Mouse (Mus musculus) hindbrain, embryonic 12.5 days (tissue): ENCODE measurements around the gene Elmod1. TPM values are rescaled to one million over a fixed set of nuclear protein-coding genes. Genes with fewer than 3 reads are reported as not detected.

Experiments
- ATAC-seq: fragments of 200-750 bp; cut with Nextera tagmentation; 2 replicates; pipeline ENCODE4 v1.8.0; 2017; ENCODE audit warnings: moderate TSS enrichment; ENCODE audit not compliant: low FRiP score
- H3K27ac ChIP-seq: fragments of 300-500 bp; sonication (generic); 2 replicates; pipeline ENCODE4 v1.5.1; 2016; ENCODE audit warnings: mild to moderate bottlenecking
- H3K27me3 ChIP-seq: fragments of 300-500 bp; sonication (generic); 2 replicates; pipeline ENCODE4 v1.6.1; 2016; ENCODE audit warnings: mild to moderate bottlenecking
- H3K36me3 ChIP-seq: fragments of 300-500 bp; sonication (generic); 2 replicates; pipeline ENCODE4 v1.6.1; 2016; ENCODE audit warnings: mild to moderate bottlenecking
- H3K4me1 ChIP-seq: fragments of 300-500 bp; sonication (generic); 2 replicates; pipeline ENCODE4 v1.6.1; 2016
- H3K4me2 ChIP-seq: fragments of 300-500 bp; sonication (generic); replicated peaks from 2 replicates; pipeline ENCODE4 v1.6.1; 2016; ENCODE audit warnings: mild to moderate bottlenecking
- H3K4me3 ChIP-seq: fragments of 300-500 bp; sonication (generic); 2 replicates; pipeline ENCODE4 v1.5.1; 2016; ENCODE audit warnings: mild to moderate bottlenecking
- H3K9ac ChIP-seq: fragments of 300-500 bp; sonication (generic); 2 replicates; pipeline ENCODE4 v1.6.1; 2016; ENCODE audit warnings: mild to moderate bottlenecking, moderate library complexity
- H3K9me3 ChIP-seq: fragments of 300-500 bp; sonication (generic); replicated peaks from 2 replicates; pipeline ENCODE4 v1.6.1; 2016; ENCODE audit warnings: mild to moderate bottlenecking
- WGBS: fragments of 180-500 bp; shearing (Covaris S2); methylation state at CpG from one replicate; pipeline ENCODE4 v1.1.7; 2016; 5-methylcytosine and 5-hydroxymethylcytosine counted together
- polyA plus RNA-seq: library from polyadenylated mRNA; unstranded; fragments of >200 nt; fragmentation: Nextera tagmentation; extraction: Ambion mirVana; gene quantifications from 2 replicates; pipeline ENCODE4 v1.2.1, GENCODE M21; 2016

Elmod1 gene
- polyA plus RNA-seq, 1 experiment from 2014 or later = 6.4 TPM

DNA sequence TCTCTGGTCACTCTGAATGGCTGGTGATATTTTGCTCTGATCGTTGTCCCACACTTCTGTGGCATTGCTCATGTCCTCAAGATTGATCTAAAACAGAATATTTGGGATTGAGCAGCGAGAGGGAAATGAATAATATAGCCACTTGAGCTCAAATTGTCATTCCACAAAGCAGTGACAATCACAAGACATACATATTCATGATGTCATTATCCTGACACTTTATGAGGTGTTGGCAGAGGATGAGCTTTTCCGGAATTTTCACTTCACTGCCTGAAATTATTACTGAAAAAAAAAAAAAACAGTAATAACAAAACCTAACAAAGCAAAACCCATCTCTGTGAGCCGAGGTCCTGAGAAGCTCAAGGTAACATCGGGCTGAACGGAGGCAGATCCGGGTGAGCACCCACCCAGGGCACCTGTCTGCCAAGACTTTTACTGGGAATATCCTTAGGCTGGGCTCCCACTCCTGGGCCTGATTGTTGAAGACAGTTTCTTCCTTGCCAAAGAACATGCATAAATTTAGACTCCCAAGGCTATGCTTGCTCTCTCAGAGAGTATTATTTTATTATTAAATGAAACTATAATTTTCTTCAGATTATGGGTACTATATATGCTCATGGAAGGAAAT, 71.8 kb downstream of the Elmod1 start:
- no peak for ATAC-seq
- H3K4me2 ChIP-seq = no peak overlapping the region
- no peak overlapping the region for H3K9ac ChIP-seq
- 83% methylated on average over 7 of the region's 7 CpGs for WGBS
- H3K36me3 ChIP-seq = no peaks in the 10 kb centered on the region
- no peak overlapping the region for H3K27ac ChIP-seq
- H3K27me3 ChIP-seq = no peaks in the 10 kb centered on the region
- no peak overlapping the region for H3K4me3 ChIP-seq
- no peaks in the 10 kb centered on the region for H3K9me3 ChIP-seq
- H3K4me1 ChIP-seq = no peaks in the 10 kb centered on the region

DNA sequence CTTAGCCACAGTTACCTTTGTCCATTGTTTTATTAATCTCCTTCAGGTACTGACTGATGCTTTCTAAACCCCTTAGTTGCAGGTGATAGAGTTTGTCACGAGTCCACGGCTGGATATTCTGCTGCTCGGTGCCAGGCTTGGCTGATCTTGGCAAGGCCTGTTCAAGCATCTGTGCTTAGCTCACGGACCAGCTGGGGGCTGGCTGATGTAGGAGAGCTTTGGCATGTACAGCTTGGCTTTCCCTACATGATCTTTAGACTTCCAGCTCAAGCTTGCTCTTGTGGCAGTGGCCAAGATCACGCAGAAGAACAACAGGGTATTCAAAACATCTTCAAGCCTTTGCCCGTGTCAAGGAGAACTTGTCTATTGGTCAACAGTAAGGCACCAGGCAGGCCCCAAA, 75.3 kb downstream of the Elmod1 start:
- Histone ChIP-seq H3K27me3 (no peaks in the 10 kb centered on the region), H3K27ac (no peak overlapping the region), H3K36me3 (no peaks in the 10 kb centered on the region), H3K4me3 (no peak overlapping the region), H3K4me2 (no peak overlapping the region), H3K9ac (no peak overlapping the region), H3K4me1 (no peaks in the 10 kb centered on the region), H3K9me3 (no peaks in the 10 kb centered on the region)
- no peak for ATAC-seq
- 89% methylated on average over 6 of the region's 6 CpGs for WGBS

DNA sequence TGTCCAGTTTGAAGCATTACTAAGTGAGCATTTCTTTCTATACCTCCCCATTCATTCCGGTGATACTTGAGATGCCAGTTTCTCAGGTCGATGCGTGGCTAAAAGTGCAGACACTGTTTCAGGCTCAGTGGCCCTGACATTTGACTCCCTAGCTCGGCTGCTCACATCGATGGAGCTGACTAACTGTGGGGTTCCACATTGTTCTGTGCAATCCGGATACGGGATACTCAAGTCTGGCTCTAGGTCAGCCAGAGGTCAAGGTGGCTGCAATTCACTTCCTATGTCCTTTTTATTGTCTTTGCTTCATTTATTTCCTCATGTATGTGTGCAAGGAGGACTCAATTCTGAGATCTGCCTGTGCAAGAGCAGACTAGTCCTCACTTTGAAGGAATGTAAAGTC, 79.3 kb downstream of the Elmod1 start:
- H3K27me3 ChIP-seq = no peaks in the 10 kb centered on the region
- H3K4me1 ChIP-seq = no peaks in the 10 kb centered on the region
- H3K9me3 ChIP-seq = no peaks in the 10 kb centered on the region
- WGBS = 64% methylated on average over 7 of the region's 7 CpGs
- no peak overlapping the region for H3K4me3 ChIP-seq
- no peak for ATAC-seq
- H3K9ac ChIP-seq = no peak overlapping the region
- no peak overlapping the region for H3K4me2 ChIP-seq
- H3K36me3 ChIP-seq = no peaks in the 10 kb centered on the region
- no peak overlapping the region for H3K27ac ChIP-seq

DNA sequence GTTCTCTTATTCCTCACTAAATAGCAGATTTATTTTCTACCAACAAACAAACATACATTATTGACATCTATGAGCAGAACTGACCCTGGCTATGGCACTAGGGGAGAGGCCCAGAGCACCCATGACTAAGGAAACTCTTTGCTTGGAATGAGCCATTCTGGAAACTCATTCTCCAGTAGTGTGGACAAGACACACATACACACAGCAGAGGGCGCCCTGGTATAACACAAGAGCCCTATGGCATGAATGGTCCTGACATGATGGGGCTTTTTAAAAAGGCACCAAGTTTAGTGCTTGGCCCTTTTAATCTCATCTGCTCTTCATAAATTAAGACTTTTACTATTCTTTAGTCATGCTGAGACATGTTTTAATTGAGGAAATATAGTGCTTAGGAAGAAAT, 85.0 kb downstream of the Elmod1 start:
- Histone ChIP-seq H3K36me3 (no peaks in the 10 kb centered on the region), H3K27ac (no peak overlapping the region), H3K9ac (no peak overlapping the region), H3K4me1 (no peaks in the 10 kb centered on the region), H3K4me3 (no peak overlapping the region), H3K4me2 (no peak overlapping the region), H3K9me3 (no peaks in the 10 kb centered on the region), H3K27me3 (no peaks in the 10 kb centered on the region)
- WGBS = 0% methylated on average over 1 of the region's 1 CpGs
- ATAC-seq = no peak

DNA sequence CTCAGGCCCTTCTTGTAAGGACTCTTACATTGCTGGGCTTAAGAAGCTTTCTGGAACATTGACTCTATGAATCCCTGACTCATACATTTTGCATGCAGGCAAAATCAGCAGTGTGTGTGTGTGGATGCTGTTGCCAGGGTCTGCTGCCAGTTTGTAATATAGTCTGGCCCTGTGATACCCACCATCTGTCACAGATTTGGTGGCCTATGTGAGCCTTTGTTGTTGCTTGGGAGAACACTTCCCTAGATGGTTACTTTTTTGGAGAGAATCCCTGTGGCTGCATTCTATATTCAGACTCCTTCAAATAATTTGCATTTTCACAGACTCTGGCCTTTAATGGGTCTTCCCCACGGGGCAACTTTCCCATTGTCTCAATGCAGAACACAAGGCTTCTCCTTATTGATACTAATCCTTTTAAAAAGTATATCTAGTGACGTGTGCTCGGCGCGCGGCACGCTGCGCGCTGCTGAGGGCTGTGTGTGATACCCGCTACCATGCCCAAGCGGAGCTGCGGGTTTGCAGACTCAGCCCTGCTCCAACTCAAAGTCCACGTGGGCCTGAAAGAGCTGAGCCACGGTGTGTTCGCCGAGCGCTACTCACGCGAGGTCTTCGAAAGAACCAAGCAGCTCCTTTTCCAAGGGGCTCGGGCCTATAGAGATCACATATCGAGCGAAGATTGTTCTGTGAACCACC, 91.4 kb downstream of the Elmod1 start:
- peak; percentile 64; the same call in 1 of the 2 replicates for ATAC-seq
- Histone ChIP-seq H3K36me3 (no peaks in the 10 kb centered on the region), H3K27me3 (no peaks in the 10 kb centered on the region), H3K9me3 (no peaks in the 10 kb centered on the region), H3K4me1 (no peaks in the 10 kb centered on the region), H3K4me2 (no peak overlapping the region), H3K9ac (no peak overlapping the region), H3K4me3 (no peak overlapping the region), H3K27ac (no peak overlapping the region)
- 90% methylated on average over 23 of the region's 23 CpGs for WGBS

DNA sequence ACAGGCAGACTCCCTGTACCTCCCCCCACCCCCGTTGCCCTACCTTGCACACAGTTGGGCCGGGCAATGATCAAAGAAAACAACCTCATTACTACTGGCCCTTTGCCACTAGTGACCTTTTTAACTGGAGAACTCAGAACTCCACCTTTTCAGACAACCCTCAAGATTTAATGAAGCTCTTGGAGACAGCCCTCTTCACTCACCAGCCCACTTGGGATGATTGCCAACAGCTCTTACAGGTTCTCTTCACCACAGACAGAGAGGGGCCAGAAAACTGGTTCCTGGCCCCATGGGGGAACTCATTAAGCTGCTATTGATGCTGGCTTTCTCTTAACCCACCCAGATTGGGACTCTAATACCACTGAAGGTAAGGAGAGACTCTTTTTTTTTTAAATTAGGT, 97.7 kb downstream of the Elmod1 start:
- WGBS = 67% methylated on average over 2 of the region's 2 CpGs
- Histone ChIP-seq H3K36me3 (no peaks in the 10 kb centered on the region), H3K4me3 (no peak overlapping the region), H3K4me2 (no peak overlapping the region), H3K4me1 (no peaks in the 10 kb centered on the region), H3K9ac (no peak overlapping the region), H3K9me3 (no peaks in the 10 kb centered on the region), H3K27ac (no peak overlapping the region), H3K27me3 (no peaks in the 10 kb centered on the region)
- no peak for ATAC-seq

DNA sequence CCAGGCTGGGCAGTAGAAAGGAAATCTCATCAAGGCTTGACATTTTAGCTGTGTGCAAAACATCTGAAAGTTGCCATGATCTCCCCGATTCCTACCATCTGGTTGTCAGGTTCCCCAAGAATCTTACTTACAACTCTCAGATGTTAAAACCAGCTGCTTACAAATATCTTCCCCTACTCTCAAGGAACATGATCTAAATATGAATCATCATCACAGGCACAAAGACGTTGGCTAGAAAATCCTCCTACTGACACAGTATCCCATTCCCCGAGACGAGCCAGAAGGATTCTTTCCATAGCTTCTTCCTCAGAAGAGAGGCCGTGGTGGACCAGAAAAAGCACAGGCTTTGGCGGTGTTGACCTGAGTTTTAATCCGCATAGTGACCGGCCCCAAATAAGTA, 101.9 kb downstream of the Elmod1 start:
- Histone ChIP-seq H3K9ac (no peak overlapping the region), H3K36me3 (no peaks in the 10 kb centered on the region), H3K9me3 (peaks cover 3% of the 10 kb centered on the region; the same call in 1 of the 2 replicates), H3K4me2 (no peak overlapping the region), H3K4me1 (no peaks in the 10 kb centered on the region), H3K27ac (no peak overlapping the region), H3K4me3 (no peak overlapping the region), H3K27me3 (no peaks in the 10 kb centered on the region)
- 91% methylated on average over 8 of the region's 8 CpGs for WGBS
- ATAC-seq = no peak

Other genes with a start within 250 kb of the Elmod1 start
- 3.0 and 3.7 TPM in 2 replicates for gene Slc35f2, start 203.8 kb downstream of the Elmod1 start, polyA plus RNA-seq
- 1.3 and 6.3 TPM in 2 replicates for gene Sln, start 125.1 kb downstream of the Elmod1 start, polyA plus RNA-seq
- gene Tnfaip8l3, start 93.1 kb upstream of the Elmod1 start, polyA plus RNA-seq = 0.13 and 0.31 TPM in 2 replicates